Mouse (Mus musculus) spleen, embryonic (tissue): ENCODE measurements around the gene Ube2l6.
"Not testable (repeated sequence)": the region's sequence is repeated elsewhere in the genome, so short reads cannot be mapped to it uniquely, and the experiment has no call there.

Source experiments
- CTCF ChIA-PET: fragments of 350-600 bp; sonication (Branson Sonifier 250); formaldehyde crosslinking; loops from one replicate; lab custom pipeline; 2022; lab: Charles Lee

Ube2l6 gene

GRCm38 (mm10) chr2:84792516-84792915, 6.1 kb upstream of the Ube2l6 start:
- CTCF ChIA-PET = interaction anchor here (0.7 kb wide), 1 partner anchor 33 kb away, joined by 3 read pairs; no protein-coding TSS in a partner anchor

- CTCF ChIA-PET = no interaction called here
These were observed 5.5 kb upstream of the Ube2l6 start for GRCm38 (mm10) chr2:84793154-84793553.

GRCm38 (mm10) chr2:84793871-84794270, 4.8 kb upstream of the Ube2l6 start:
- CTCF ChIA-PET = no interaction called here

GRCm38 (mm10) chr2:84797833-84798492, 665 bp upstream of the Ube2l6 start:
- CTCF ChIA-PET = interaction anchor here (0.5 to 1.6 kb wide), 6 partner anchors 10 to 388 kb away, joined by 3 to 11 read pairs (median 6); no protein-coding TSS in a partner anchor

GRCm38 (mm10) chr2:84799041-84799561, 473 bp downstream of the Ube2l6 start:
- CTCF ChIA-PET = interaction anchor here (0.6 to 1.6 kb wide), 4 partner anchors 11 to 405 kb away, joined by 4 to 6 read pairs (median 4); no protein-coding TSS in a partner anchor

GRCm38 (mm10) chr2:84800304-84800703, 1.7 kb downstream of the Ube2l6 start:
- CTCF ChIA-PET = interaction anchor here (0.7 kb wide), 1 partner anchor 346 kb away, joined by 3 read pairs; no protein-coding TSS in a partner anchor

GRCm38 (mm10) chr2:84801223-84801622, 2.6 kb downstream of the Ube2l6 start:
- CTCF ChIA-PET = not testable (repeated sequence)

GRCm38 (mm10) chr2:84803963-84804362, 5.3 kb downstream of the Ube2l6 start:
- CTCF ChIA-PET = no interaction called here

- CTCF ChIA-PET = no interaction called here
These were observed 7.9 kb downstream of the Ube2l6 start for GRCm38 (mm10) chr2:84806546-84806945.

GRCm38 (mm10) chr2:84809330-84809729, 10.7 kb downstream of the Ube2l6 start:
- CTCF ChIA-PET = no interaction called here

- CTCF ChIA-PET = no interaction called here
These were observed 11.9 kb downstream of the Ube2l6 start for GRCm38 (mm10) chr2:84810526-84810885.

- CTCF ChIA-PET = no interaction called here
These were observed 12.4 kb downstream of the Ube2l6 start for GRCm38 (mm10) chr2:84810886-84811577.

GRCm38 (mm10) chr2:84811880-84812279, 13.3 kb downstream of the Ube2l6 start:
- CTCF ChIA-PET = no interaction called here

GRCm38 (mm10) chr2:84812676-84813075, 14.0 kb downstream of the Ube2l6 start:
- CTCF ChIA-PET = interaction anchor here (0.6 kb wide), 1 partner anchor 32 kb away, joined by 10 read pairs; no protein-coding TSS in a partner anchor

GRCm38 (mm10) chr2:84819861-84820260, 21.2 kb downstream of the Ube2l6 start:
- CTCF ChIA-PET = interaction anchor here (0.6 kb wide), 1 partner anchor 82 kb away, joined by 5 read pairs; no protein-coding TSS in a partner anchor

GRCm38 (mm10) chr2:84822552-84822951, 23.9 kb downstream of the Ube2l6 start, which contains the start of gene Smtnl1:
Gene Smtnl1, minus strand, starts transcription at chr2:84822652.
- CTCF ChIA-PET = no interaction called here

- CTCF ChIA-PET = no interaction called here
These were observed 24.6 kb downstream of the Ube2l6 start for GRCm38 (mm10) chr2:84823237-84823636.

GRCm38 (mm10) chr2:84826488-84827282, 28.1 kb downstream of the Ube2l6 start, which contains the start of gene Timm10:
Gene Timm10, plus strand, starts transcription at chr2:84826997.
- CTCF ChIA-PET = interaction anchor here (0.6 to 1.4 kb wide), 2 partner anchors 13 to 38 kb away, joined by 3 read pairs; no protein-coding TSS in a partner anchor

- CTCF ChIA-PET = interaction anchor here (0.6 to 1.4 kb wide), 3 partner anchors 12 to 38 kb away, joined by 3 read pairs; no protein-coding TSS in a partner anchor
These were observed 28.8 kb downstream of the Ube2l6 start for GRCm38 (mm10) chr2:84827283-84827920.

GRCm38 (mm10) chr2:84831666-84832391, 33.2 kb downstream of the Ube2l6 start:
- CTCF ChIA-PET = interaction anchor here (0.5 to 2.0 kb wide), 5 partner anchors 24 to 377 kb away, joined by 3 to 8 read pairs (median 4); no protein-coding TSS in a partner anchor
